Mouse (Mus musculus) liver, embryonic 14.5 days (tissue): ENCODE data around the gene Slc12a9. TPM values are rescaled to one million over a fixed set of nuclear protein-coding genes. Genes with fewer than 3 reads are reported as not detected.

ENCODE experiments used
- ATAC-seq: fragments of 200-750 bp; cut with Nextera tagmentation; 2 replicates; pipeline ENCODE4 v1.8.0; 2017; ENCODE audit warnings: moderate number of reproducible peaks, mild to moderate bottlenecking, moderate library complexity; ENCODE audit not compliant: insufficient read depth
- DNase-seq, 3 experiments: peaks; one replicate each; pipeline ENCODE4 v3.0.0-alpha.2; 2012 to 2013; ENCODE audit warnings: low read depth in 3 of 3, low spot score in 3 of 3
- H3K27ac ChIP-seq: fragments of 300-500 bp; sonication (generic); 2 replicates; pipeline ENCODE4 v1.5.1; 2014; ENCODE audit warnings: moderate library complexity, mild to moderate bottlenecking, control low read depth, inconsistent platforms
- H3K27me3 ChIP-seq: fragments of 300-500 bp; sonication (generic); 2 replicates; pipeline ENCODE4 v1.6.1; 2014; ENCODE audit warnings: mild to moderate bottlenecking, low read length, moderate library complexity; ENCODE audit not compliant: control insufficient read depth, insufficient read depth
- H3K36me3 ChIP-seq: fragments of 300-500 bp; sonication (generic); replicated peaks from 2 replicates; pipeline ENCODE4 v1.6.1; 2014; ENCODE audit warnings: low read depth; ENCODE audit not compliant: control insufficient read depth, insufficient read depth
- H3K4me1 ChIP-seq, 2 experiments: fragments of 200-500 bp in 1 of 2; fragments of 300-500 bp in 1 of 2; sonication (generic) in 1 of 2; replicated peaks; 2 replicates each; pipeline ENCODE4 v1.6.1; 2012 to 2014; ENCODE audit warnings: antibody characterized with exemption in 1 of 2, inconsistent platforms in 1 of 2, low read length in 1 of 2; ENCODE audit not compliant: control insufficient read depth in 2 of 2, insufficient read depth in 2 of 2
- H3K4me2 ChIP-seq: fragments of 300-500 bp; sonication (generic); 2 replicates; pipeline ENCODE4 v1.6.1; 2014; ENCODE audit warnings: low read depth, mild to moderate bottlenecking, control low read depth, moderate library complexity
- H3K4me3 ChIP-seq, 2 experiments: fragments of 200-500 bp in 1 of 2; fragments of 300-500 bp in 1 of 2; sonication (generic) in 1 of 2; 2 replicates each; pipeline ENCODE4 v1.5.1; 2012 to 2014; ENCODE audit warnings: low read depth in 2 of 2, low read length in 2 of 2, mild to moderate bottlenecking in 2 of 2, control low read depth in 1 of 2, inconsistent platforms in 1 of 2, moderate library complexity in 1 of 2; ENCODE audit not compliant: insufficient read depth in 1 of 2
- H3K9ac ChIP-seq: fragments of 300-500 bp; sonication (generic); replicated peaks from 2 replicates; pipeline ENCODE4 v1.6.1; 2014; ENCODE audit warnings: mild to moderate bottlenecking, control low read depth, moderate library complexity
- H3K9me3 ChIP-seq: fragments of 300-500 bp; sonication (generic); 2 replicates; pipeline ENCODE4 v1.6.1; 2016; ENCODE audit warnings: low read length, mixed read lengths; ENCODE audit not compliant: control insufficient read depth
- CTCF ChIP-seq: IDR thresholded peaks from 2 replicates; pipeline ENCODE4 v1.5.1; 2016; ENCODE audit warnings: antibody characterized with exemption, low read depth, control low read depth
- EP300 ChIP-seq: IDR thresholded peaks from 2 replicates; pipeline ENCODE4 v1.6.1; 2016; ENCODE audit warnings: antibody characterized with exemption, low read depth
- WGBS: fragments of 180-500 bp; shearing (Covaris S2); extraction: QIAGEN DNeasy Blood & Tissue Kit; methylation state at CpG from one replicate; pipeline ENCODE4 v1.1.7; 2014; ENCODE audit not compliant: insufficient replicate concordance; 5-methylcytosine and 5-hydroxymethylcytosine counted together
- polyA plus RNA-seq, 2 experiments: library from polyadenylated mRNA; depleted of rRNA in 1 of 2; stranded (reverse) in 1 of 2; unstranded in 1 of 2; fragments of >200 nt; fragmentation: Nextera tagmentation in 1 of 2; extraction: Ambion mirVana in 1 of 2; gene quantifications; 2 replicates each; pipeline versions ENCODE4 v1.2.1 to v1.2.3; 2012 to 2014

Gene Slc12a9
- polyA plus RNA-seq, 2 experiments = 1.2 to 2.2 TPM

DNA sequence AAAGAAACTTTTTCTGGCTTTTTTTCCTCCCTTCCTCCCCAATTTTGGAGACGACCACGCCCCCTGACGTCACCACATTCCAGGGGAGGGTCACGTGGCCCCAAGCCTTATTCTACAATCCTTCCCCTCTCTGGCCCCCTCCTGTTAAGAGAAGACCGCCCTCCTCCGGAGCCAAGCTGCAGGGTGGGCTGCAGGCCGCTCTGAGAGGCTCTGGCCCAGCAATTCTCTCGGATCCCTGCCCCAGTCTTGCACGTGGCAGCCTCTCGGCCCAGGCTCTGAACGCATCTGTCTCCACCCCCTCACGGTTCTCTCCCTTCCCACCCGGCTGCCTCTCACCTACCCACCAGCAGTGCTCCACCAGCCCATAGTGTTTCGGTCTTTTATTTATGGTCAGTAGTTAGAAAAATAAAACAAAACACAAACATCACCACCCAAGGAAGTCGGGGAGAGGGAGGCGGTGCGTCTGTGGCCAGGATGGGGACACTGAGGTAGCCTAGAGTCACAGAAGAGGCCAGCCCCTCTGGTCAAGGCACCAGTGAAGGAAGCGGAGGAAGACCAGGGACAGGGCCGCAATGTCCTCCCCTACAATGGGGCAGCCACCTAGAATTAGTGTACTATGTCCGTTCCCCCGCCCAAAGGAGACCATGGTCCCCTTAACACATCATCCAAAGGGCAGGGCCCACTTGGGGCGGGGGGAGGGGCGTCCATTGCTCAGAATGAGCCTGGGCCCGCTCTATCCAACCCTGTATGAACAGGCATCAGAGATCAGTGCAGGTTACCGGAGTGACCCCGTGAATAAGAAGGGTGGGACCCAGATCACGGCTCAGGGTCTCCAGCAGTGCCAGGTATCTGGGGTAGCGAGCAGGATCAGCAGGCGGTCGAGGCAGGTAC lies 19.0 kb downstream of the Slc12a9 start, which contains the start of gene Trip6:
Gene Trip6 (minus strand): TSS at position 212 of the 891 bp plus-strand sequence.
- H3K27me3 ChIP-seq = no peaks in the 10 kb centered on the region
- no peak within 1 kb of the TSS for H3K27ac ChIP-seq
- peaks cover 6 to 15% of the 10 kb centered on the region in 2 experiments for H3K4me1 ChIP-seq
- TF ChIP-seq CTCF (0 out of 2 replicates have a peak, but pooled peaks have one; percentile 12), EP300 (no peak)
- H3K36me3 ChIP-seq = peaks cover under 1% of the 10 kb centered on the region; the same call in 1 of the 2 replicates
- WGBS = 31% methylated on average over 30 of the region's 30 CpGs
- DNase-seq = peak in 1 of 3 experiments; percentile 55
- ATAC-seq = peak; percentile 52
- peak within 1 kb of the TSS; percentile 54 to 62 for H3K4me3 ChIP-seq
- H3K4me2 ChIP-seq = peak within 1 kb of the TSS; percentile 80
- no peaks in the 10 kb centered on the region for H3K9me3 ChIP-seq
- peak within 1 kb of the TSS; percentile 67 for H3K9ac ChIP-seq

DNA sequence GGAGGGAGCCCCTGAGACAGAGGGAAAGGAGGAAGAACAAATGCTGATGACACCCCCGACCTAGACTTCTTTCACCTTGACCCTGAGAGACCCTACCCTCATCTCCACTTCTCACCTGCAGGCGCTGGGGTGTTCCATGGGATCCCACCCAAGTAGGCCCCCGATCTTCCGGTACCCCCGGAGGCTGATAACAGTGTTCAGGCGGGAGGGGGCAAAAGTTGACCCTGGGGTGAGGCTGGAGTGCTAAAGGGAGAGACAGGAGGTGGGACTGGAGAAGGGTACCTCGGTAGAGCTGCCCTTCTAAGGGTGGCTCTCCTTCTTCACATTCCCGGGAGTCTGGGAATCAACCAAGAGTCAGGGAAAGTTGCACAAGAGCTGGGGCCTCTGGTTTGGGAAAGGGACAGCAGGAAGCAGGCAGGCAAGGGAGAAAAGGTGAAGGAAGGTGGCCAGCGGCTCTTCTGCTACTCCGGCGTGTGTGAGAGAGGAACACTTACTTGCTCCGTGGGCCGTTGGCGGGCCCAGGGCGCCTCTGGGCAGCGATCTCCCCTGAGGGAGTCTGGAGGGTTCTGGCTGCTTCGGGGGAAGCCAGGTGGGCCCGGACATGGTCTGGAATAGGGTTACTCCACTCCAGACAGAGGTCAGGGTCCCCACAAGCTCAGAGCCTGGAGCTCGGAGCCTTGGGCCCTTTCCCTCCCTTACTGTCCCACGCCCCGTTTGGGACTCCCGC lies 19.8 kb downstream of the Slc12a9 start:
- no peak for TF ChIP-seq CTCF
- TF ChIP-seq EP300 = no peak
- Histone ChIP-seq H3K36me3 (peaks cover 4% of the 10 kb centered on the region; the same call in 1 of the 2 replicates), H3K9me3 (no peaks in the 10 kb centered on the region), H3K4me3 (peak overlapping the region; percentile 54 to 62), H3K4me2 (peak overlapping the region; percentile 80), H3K9ac (peak overlapping the region; percentile 67), H3K27me3 (no peaks in the 10 kb centered on the region), H3K27ac (no peak overlapping the region), H3K4me1 (peaks cover 6 to 15% of the 10 kb centered on the region in 2 experiments)
- DNase-seq (no peak), ATAC-seq (peak; percentile 36)
- WGBS = 4% methylated on average over 22 of the region's 22 CpGs

DNA sequence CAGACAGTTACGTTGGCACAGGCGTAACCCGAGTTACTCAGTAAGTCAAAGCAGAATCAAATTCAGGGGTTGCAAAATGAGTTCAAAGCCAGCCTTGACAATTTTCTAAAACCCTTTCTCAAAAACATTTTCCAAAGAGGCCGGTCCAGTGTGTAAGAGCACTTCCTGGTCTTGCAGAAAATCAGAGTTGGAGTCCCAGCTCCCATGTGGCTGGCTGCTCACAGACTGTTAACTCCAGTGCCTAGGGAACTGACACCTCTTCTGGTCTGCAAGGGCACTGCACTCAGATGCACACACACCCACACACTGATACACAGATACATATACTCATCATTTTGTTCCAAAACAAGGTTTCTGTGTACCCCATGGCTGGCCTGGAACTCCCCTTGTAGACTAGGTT lies 25.0 kb downstream of the Slc12a9 start:
- no peak for DNase-seq
- H3K9ac ChIP-seq = peak overlapping the region; percentile 99
- peaks cover 22 to 33% of the 10 kb centered on the region in 2 experiments for H3K4me1 ChIP-seq
- no peak for ATAC-seq
- no peaks in the 10 kb centered on the region for H3K27me3 ChIP-seq
- TF ChIP-seq EP300 (no peak), CTCF (peak; percentile 10)
- no peaks in the 10 kb centered on the region for H3K9me3 ChIP-seq
- H3K4me3 ChIP-seq = peak overlapping the region; percentile 94 to 96; a peak in 2 of 4 replicates
- peak overlapping the region; percentile 86 for H3K4me2 ChIP-seq
- 93% methylated on average over 4 of the region's 4 CpGs for WGBS
- peaks cover 26% of the 10 kb centered on the region for H3K36me3 ChIP-seq
- peak overlapping the region; percentile 84 for H3K27ac ChIP-seq

DNA sequence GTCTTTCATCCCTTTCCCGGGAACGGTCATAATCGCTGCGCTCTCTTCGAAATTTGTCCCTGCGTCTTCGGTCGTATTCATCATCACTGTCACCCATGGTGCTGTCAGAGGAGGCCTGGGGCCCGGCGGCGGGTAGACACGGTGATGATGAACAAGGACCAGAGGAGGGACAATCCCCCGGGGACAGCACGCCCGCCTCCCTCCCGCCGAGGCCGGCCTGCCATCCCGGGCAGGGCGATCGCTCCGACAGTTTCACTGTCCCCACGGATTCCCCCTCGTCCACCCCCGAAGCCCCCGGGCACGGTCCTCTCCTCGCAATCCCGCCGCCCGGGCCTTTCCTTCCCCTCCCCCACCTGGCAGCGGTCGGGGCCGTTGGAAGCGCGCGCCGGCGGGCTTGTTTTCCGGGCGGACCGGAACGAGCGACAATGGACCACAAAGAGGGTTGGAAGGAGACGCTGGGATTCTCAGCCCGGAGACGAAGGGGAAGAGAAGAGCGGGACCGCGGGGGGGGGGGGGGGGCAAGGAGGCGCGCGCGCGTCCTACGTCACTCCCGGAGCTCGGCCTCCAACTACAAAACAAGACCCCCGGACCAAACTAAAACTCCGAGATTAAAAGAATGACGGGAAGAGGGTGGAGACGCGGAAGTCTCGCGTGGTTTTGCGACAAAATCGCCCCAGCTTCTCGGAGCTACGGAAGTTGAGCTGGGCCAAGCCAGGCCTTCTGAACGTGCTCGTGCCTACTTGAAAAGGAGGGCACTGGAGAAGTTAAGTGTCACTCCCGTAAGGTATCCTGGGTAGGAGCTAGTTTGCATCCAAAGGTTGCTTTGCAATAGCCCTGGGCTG lies 26.1 kb downstream of the Slc12a9 start, which contains the start of gene Srrt:
Gene Srrt (minus strand): TSS at position 604 of the 842 bp plus-strand sequence.
- H3K9me3 ChIP-seq = no peaks in the 10 kb centered on the region
- H3K36me3 ChIP-seq = peaks cover 37% of the 10 kb centered on the region
- H3K27ac ChIP-seq = peak within 1 kb of the TSS; percentile 84
- peaks cover 22 to 32% of the 10 kb centered on the region in 2 experiments for H3K4me1 ChIP-seq
- TF ChIP-seq CTCF (no peak), EP300 (peak; percentile 67)
- H3K27me3 ChIP-seq = no peaks in the 10 kb centered on the region
- ATAC-seq = peak; percentile 85
- peak within 1 kb of the TSS; percentile 94 to 96 for H3K4me3 ChIP-seq
- H3K9ac ChIP-seq = peak within 1 kb of the TSS; percentile 99
- under 1% methylated on average over 70 of the region's 72 CpGs for WGBS
- DNase-seq = peak; percentile 88 to 90 (median 90)
- peak within 1 kb of the TSS; percentile 86 for H3K4me2 ChIP-seq
